Mouse (Mus musculus) left cerebral cortex, postnatal 10 days (tissue): ENCODE measurements around the gene Mdm2. TPM values are rescaled to one million over a fixed set of nuclear protein-coding genes. Genes with fewer than 3 reads are reported as not detected.
A peak's percentile ranks its signal among the peaks of the same experiment; 100 is the strongest.
"Not testable (repeated sequence)": the region's sequence is repeated elsewhere in the genome, so short reads cannot be mapped to it uniquely, and the experiment has no call there.

Source experiments
- DNase-seq, 2 experiments: peaks; one replicate each; pipeline ENCODE4 v3.0.0; 2021 to 2022; ENCODE audit warnings: low spot score in 2 of 2, mixed read lengths in 1 of 2; ENCODE audit errors: extremely low spot score in 1 of 2
- intact Hi-C: fragments of 180-260 bp; cut with DNase I; formaldehyde crosslinking; loops from one replicate; pipeline ENCODE4 v1.15.1; 2025
- total RNA-seq, 2 experiments: library from RNA; stranded (reverse); gene quantifications; 2 replicates each; pipeline ENCODE4 v1.2.3; 2021

Gene Mdm2
- total RNA-seq, result 10 to 100 TPM; 39.5 to 42.1 TPM

DNA sequence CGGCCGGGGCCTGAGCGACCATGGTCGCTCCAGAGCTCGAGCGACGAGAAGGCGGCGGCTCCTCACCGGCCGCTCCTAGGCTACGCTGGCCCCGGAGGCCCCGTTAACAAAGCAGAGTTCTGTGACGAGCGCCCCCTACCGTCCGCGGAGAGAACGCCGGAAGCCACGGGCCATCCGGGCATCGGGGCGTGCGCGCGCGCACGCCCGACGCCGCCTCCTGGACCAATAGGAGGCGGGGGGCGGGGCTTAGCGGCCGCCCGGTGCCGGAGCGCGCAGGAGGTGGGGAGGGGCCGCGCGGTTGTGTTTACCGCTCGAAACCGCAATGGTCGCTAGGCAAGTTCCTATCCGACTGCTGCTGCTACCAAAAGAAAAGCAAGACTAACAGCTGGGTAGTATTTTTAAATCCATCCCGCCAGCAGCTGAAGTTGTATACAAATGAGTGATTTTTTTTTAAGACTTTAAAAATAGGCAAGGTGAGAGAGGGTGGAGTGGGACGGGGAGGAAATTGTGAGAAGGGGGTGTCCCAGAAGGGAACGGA, at the start of gene Mdm2:
TSS of gene Mdm2 (minus strand) at position 155 of the 538 bp plus-strand sequence.
- intact Hi-C loops, result no loop called here
- DNase-seq, result peak; percentile 94 to 97

DNA sequence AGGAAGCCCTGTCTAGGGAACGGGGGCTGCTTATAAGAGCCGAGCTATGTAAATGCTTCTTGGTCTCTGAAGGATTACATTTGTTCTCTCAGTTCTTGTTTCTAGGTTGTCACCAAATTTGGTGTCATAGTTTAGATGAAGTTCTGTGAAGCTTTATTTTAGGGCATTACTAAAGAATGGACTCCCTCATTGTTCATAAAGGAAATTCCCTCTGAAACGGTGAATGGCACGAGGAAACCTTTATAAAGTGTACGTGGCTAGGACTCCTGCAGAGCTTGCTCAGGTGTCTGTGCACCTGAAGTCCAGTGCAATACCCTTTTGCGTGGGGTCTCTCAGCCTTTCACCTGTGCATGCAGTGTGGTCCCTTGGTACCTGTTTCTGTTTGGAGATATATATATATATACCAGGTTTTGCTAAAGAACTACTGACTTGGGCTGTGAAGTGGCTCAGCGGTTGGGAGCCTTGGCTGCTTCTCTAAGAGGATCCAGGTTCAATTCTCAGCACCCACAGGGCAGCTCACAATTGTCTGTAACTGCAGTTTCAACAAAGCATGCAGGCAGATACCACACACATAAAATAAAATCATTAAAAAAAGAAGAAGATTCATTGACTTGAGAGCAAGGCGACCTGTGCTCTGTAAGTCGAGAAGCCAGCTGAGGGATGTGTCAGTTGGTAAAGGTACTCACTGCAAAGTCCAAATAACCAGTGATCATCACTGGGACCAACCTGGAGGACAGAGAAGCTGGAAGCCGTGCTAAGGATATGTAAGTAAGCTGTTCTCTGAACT, 49.5 kb upstream of the Mdm2 start:
- DNase-seq, result no peak
- intact Hi-C loops, result no loop called here

DNA sequence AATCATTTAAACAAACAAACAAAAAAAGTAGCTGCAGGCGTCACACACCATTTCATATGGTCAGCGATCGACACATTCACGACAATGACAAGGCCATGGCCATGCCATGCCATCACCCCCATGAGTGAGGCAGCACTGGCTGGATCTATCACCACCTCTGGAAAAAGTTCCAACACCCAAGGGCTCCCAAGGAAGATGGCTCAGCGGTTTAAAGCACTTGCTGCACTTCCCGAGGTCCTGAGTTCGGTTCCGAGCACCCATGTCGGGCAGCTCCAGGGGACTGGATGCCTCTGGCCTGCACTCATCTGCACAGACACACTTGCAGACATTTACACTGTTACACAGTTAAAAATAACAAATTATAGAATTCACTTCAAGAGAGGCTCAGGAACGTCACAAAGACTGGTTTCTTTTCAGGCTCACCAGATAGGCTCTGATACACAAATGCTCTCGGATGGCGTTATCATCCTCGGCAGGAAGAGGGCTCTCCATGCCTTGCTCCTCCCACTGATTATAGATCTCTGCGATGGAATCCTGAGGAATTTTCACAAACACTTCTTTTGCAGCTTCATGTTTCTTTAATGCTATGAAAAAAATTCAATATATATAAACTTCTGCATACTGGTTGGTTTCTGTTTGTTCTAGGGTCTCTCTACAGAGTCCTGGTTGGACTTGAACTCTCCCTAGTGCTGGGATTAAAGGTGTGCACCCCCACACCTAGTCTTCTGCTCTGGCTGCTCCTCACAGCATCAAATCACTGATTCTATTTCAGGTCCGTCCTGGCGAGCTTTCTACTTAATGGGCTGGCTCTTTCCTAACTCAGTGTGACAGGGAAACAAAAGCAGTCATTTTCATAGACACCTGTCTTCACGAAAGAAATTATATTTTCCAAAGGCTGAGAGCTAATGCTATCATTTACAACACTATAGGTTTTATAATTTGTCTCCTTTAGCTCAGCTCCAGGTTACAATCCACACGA, 48.5 kb upstream of the Mdm2 start:
- intact Hi-C loops, result no loop called here
- DNase-seq, result no peak

DNA sequence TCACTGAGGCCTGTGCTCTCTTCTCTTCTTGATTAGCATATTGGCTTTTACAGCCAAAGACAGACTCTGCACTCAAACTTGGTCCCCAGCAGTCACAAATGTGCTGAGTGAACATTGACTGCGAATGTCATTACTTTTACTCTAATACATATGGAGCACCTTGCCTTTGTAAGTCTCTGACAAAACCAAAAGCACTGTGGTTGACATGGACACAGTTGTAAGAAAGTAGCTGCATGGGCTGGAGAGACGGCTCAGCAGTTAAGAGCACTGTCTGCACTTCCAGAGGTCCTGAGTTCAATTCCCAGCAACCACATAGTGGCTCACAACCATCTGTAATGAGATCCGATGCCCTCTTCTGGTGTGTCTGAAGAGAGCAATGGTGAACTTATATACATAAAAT, 47.8 kb upstream of the Mdm2 start:
- intact Hi-C loops, DNase-seq: not testable (repeated sequence)

DNA sequence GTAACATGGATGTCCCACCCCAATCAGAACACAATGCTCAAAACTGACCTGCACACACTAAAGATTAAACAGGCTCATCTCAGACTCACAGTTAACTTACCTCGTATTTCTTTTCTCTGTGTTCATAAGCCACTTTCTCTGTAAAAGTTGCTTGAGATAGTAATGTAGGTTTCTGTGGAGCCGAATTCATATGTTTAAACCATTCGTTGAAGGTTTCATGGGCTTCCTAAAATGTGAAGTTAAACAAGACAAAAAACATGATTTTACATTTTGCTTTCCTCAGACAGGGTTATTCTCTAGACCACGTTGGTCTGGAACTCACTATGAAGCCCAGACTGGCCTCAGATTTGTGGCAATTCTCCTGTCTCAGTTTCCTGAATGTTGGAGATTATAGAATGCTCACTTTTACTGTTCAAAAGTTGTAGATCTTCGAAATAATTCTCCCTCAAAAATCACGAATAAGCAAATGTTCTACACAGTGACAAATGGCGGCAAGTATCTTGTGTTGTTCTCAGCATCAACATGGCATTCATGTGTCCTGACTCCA, 47.3 kb upstream of the Mdm2 start:
- intact Hi-C loops, result no loop called here
- no peak for DNase-seq

DNA sequence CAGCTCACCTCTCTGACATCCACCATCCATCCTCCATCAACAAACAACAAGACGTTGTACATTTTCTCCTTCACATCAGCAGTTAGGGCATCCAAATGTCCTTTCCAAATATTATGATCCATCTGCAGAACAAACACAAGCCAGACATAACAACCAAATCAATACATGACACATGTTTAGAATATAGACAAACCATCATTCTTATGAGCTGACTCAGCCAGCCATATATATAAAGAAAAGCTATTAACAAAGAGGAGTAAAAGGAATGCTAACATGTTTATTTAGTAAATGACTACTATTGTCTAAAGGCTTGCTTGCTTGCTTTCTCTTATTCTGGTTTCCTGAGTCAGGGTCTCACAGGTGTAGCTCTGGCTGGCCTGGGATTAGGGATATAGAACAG, 46.7 kb upstream of the Mdm2 start:
- intact Hi-C loops, result no loop called here

DNA sequence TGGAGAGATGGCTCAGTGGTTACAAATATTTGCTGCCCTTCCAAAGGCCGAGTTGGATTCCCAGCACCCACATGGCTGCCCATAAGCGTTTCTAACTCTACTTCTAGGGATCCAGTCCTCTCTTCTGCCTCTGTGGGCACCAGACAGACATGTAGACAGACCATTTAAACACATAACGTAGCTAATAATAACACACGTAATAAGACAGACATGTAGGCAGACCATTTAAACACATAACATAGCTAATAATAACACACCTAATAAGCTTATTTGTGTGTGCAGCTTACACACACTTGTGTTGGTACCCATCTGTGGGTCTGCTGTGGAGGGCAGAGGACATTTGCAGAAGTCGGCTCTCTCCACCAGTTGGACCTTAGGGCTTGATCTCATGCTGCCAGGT, 46.2 kb upstream of the Mdm2 start:
- DNase-seq, result no peak
- intact Hi-C loops, result no loop called here

More for the DNA sequence above, 46.7 kb upstream of the Mdm2 start:
- DNase-seq, result no peak

DNA sequence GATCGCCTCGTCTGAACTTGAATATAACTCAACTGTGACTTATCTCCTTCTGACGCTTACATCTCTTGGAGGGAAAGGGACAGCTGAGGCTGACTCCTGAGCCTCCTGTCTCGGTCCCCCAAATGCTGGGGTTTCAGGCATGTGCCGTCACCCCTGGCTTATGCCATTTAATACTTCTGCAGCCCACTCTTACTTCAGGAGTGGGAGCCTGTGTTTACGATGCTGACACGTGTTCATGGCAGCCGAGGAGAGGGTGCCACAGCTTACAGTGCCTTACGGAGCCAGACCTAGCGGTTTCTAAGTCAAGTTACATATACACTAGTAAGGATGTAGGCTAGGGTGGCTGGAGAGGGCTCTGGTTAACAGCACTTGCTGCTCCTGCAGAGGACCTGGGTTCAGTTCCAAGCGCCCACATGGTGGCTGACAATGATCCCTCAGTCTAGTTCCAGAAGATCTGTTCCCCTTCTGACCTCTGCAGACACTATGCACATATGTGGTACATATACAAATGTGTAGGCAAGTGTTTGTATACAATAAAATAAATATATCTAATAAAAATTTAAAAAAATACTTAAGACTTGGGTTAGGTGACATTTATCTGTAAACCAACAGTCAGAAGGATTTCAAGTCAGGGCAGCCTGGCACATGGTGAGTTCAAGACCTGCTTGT, 45.4 kb upstream of the Mdm2 start:
- intact Hi-C loops, result no loop called here
- no peak for DNase-seq

DNA sequence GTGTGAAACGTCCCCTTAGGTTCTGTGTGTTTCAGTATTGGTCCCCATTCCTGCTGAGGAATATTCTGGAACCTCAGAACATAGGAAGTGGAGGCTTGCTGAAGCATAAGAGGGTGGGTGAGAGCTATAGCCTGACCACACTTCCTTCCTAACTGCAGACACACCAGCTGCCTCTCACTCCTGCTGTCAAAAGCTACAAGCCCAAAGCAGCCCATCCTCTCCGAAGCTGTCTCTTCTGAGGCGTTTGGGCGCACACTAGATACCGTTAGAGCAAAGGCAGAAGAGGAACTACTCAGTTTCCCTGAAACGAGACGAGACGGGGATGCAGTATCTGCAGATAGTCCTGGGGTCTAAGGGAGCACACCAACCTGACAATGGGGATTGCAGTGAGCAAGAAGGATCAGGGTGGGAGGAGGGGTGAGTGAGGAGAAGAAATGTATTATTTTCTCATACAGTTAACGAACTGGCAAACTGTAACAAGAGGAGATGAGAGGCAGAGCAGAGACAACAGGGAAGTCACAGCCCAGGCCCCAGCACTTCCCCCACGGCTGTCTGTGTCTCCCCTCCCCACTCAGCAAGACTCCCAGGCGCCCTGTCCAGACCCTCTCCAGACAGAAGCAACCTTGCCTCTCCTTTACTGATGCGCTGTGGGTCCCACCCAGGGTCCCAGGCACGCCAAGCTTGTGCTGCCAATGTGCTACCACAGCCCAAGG, 44.7 kb upstream of the Mdm2 start:
- intact Hi-C loops, result no loop called here
- DNase-seq, result no peak

DNA sequence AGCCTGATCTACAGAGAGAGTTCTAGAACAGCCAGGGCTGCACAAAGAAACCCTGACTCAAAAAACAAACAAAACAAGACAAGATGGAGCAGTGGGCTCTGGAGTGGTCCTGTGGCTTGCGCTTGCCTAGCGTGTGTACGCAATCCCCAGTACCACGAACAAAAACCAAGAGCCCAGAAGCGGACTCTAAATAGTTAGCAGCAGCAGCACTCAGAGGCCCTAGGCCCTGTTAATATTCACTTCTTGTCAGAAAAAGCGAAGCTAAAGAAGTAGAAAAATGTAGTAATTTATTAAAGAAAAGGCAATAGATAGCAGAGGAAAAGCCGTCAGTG, 44.0 kb upstream of the Mdm2 start:
- no peak for DNase-seq
- intact Hi-C loops, result no loop called here

DNA sequence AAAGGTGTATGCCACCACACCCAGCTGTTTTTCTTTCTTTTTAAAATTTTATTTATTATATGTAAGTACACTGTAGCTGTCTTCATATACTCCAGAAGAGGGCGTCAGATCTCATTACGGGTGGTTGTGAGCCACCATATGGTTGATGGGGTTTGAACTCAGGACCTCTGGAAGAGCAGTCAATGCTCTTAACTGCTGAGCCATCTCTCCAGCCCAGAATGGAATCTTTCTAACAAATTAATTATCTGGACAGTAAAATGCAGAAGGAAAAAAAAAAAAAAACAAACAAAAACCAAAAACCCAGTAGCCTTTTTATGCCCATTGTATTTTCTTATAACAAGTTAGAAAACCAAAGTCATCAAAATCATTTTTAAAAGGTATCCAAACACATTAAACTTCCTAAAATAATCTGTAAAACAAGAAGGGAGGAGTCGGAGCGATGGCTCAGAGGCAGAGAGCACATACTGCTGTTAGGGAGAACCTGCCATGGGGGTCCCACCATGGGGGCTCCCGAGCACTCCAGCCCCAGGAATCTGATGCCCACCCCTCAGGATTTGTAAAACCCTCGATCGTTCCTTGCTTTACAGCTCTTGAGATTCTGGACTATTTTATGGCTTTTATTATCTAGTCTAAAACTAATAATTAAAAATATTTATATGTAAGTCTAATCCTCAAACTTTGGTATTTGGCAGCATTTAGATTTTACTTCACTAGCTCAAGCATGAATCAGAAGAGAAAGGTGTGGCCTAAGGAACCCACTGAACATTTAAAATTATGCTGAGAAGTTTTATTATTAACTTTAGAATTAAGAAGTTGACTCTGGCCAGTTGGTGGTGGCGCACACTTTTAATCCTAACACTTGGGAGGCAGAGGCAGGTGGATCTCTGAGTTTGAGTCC, 43.4 kb upstream of the Mdm2 start:
- intact Hi-C loops, result no loop called here
- no peak for DNase-seq

DNA sequence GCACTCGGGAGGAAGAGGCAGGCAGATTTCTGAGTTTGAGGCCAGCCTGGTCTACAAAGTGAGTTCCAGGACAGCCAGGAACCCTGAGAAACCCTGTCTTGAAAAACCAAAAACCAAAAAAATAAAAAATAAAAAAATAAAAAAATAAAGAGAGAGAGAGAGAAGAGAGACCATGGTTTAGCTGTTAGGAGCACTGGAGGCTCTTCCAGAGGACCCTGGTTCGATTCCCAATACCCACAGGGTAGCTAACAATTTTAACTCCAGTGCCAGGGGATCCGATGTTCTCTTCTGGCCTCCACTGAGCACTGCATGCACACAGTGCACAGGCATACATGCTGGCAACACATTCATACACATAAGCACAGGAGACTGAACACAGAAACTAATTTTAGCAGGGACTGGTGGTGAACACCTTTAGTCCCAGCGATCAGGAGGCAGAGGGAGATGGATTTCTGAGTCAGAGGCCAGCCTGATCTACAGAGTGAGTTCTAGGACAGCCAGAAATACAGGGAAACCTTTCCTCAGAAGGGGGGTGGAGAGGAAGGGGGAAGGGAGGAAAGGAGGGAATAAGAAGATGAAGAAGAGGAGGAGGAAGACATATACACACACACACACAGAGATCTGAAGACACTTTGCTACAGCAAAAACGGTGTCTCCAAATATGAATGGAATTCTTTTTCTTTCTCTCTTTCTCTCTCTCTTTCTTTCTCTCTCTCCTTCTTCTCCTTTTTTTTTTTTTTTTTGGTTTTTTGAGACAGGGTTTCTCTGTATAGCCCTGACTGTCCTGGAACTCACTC, 42.5 kb upstream of the Mdm2 start:
- intact Hi-C loops, result no loop called here

DNA sequence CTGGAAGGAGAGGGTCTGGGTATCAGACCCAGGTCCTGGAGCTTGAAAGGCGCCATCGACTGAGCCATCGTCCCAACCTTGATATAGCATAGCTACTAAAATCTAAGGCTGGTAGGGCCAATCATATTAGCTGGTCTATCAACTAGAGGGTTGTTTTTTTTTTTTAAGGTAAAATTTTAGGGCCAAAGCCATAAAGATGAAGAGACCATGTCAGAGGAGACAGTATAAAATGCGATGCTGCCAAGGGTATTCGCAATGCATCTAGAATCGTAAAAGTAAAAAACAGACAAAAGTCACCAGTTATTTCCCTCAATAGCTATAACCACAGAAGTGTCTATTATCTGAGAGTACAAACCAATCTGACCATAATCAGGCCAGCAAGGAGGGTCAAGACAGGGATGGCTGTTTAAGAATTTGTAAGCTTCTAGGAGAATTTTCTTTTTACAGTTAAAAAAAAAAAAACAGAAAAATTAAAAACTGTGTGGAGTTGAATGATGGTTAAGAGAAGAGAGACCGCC, 41.8 kb upstream of the Mdm2 start:
- intact Hi-C loops, result no loop called here
- no peak for DNase-seq

More for the DNA sequence above, 42.5 kb upstream of the Mdm2 start:
- no peak for DNase-seq

DNA sequence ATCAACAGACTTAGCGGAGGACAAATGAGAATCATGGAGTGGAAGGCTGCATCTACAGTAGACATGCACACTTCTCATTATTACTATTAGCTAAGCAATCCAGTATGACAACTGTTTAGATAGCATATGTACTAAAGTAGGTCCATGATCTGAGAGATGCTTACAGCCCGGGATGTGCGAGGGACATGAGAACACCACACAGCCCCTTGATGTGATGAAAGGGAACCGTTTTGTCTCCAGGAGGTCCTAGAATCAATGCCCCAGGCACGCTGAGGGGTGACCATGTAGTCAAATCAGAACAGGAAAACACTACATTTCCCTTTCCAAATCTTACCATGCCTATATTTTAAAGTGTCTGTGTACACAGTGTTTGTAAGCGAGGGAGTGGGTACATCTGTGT, 41.2 kb upstream of the Mdm2 start:
- DNase-seq, result no peak
- intact Hi-C loops, result no loop called here

DNA sequence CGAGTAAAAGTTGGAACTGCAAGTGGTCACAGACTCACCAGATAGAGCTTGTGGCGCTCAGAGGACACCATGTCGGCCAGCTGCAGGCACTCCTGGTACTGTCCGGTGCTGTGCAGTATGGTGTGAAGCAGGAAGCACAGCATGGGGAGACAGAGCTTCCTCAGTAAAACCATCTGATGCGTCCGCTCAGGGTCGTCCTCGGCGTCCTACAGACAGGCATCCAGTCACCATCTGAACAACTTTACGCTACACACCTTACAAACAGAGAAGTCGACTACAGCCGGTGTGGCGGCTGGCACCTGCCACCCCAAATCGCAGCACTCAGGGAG, 40.7 kb upstream of the Mdm2 start:
- intact Hi-C loops, result no loop called here
- no peak for DNase-seq

DNA sequence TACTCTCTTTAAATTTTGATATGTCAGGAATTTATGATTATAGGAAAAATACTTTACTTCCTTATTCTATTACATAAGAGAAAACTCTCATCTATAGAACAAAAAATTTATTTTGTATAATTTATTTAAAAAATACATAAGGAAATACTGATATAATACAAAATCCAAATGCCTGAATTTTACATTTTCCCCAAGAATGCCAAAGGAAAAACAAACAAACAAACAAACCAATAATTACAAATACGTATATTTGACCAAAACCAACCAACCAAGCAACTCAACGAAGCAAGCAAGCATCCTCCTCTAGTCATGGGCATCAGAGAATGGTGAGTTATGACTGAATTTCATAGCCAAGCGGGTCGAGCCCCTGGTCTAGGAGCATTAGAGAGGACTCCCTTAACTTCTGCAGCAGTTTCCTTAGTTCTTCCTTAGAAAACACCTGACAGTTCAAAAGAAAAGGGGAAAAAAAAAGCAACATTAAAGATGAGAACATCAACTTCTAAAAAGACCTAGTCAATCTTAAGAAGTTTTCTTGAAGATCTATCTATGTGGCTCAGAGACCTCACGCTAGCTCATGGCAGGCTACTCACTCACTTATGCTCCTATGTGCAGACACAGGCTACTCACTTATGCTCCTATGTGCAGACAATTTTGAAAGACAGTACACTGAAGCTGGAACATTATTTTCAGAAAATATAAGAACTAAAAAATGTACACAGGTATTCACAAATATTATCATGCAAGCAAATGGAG, 40.1 kb upstream of the Mdm2 start:
- no peak for DNase-seq
- intact Hi-C loops, result no loop called here
